Mouse (Mus musculus) embryonic facial prominence, embryonic 14.5 days (tissue): ENCODE measurements around the gene Dolpp1. TPM values are rescaled to one million over a fixed set of nuclear protein-coding genes. Genes with fewer than 3 reads are reported as not detected.

Experiments used
- ATAC-seq: fragments of 200-750 bp; cut with Nextera tagmentation; 2 replicates; pipeline ENCODE4 v1.8.0; 2017; ENCODE audit warnings: low read depth, moderate number of reproducible peaks, moderate TSS enrichment
- DNase-seq: peaks from one replicate; pipeline ENCODE4 v3.0.0-alpha.2; 2015; ENCODE audit warnings: low spot score
- H3K27ac ChIP-seq: fragments of 300-500 bp; sonication (generic); replicated peaks from 2 replicates; pipeline ENCODE4 v1.5.1; 2014; ENCODE audit warnings: low read depth, mild to moderate bottlenecking, low read length, moderate library complexity
- H3K27me3 ChIP-seq: fragments of 300-500 bp; sonication (generic); replicated peaks from 2 replicates; pipeline ENCODE4 v1.6.1; 2014; ENCODE audit warnings: low read length; ENCODE audit not compliant: control insufficient read depth, insufficient read depth
- H3K36me3 ChIP-seq: fragments of 300-500 bp; sonication (generic); 2 replicates; pipeline ENCODE4 v1.6.1; 2014; ENCODE audit warnings: low read length, mixed read lengths; ENCODE audit not compliant: control insufficient read depth, insufficient read depth
- H3K4me1 ChIP-seq: fragments of 300-500 bp; sonication (generic); 2 replicates; pipeline ENCODE4 v1.6.1; 2014; ENCODE audit warnings: antibody characterized with exemption, low read length; ENCODE audit not compliant: control insufficient read depth, insufficient read depth
- H3K4me2 ChIP-seq: fragments of 300-500 bp; sonication (generic); 2 replicates; pipeline ENCODE4 v1.6.1; 2014; ENCODE audit warnings: low read depth, mild to moderate bottlenecking, low read length, moderate library complexity, mixed read lengths
- H3K4me3 ChIP-seq: fragments of 300-500 bp; sonication (generic); 2 replicates; pipeline ENCODE4 v1.5.1; 2014; ENCODE audit warnings: low read depth, mild to moderate bottlenecking, low read length
- H3K9ac ChIP-seq: fragments of 300-500 bp; sonication (generic); 2 replicates; pipeline ENCODE4 v1.6.1; 2014; ENCODE audit warnings: low read depth, mild to moderate bottlenecking, low read length, moderate library complexity, mixed read lengths
- H3K9me3 ChIP-seq: fragments of 300-500 bp; sonication (generic); 2 replicates; pipeline ENCODE4 v1.6.1; 2016; ENCODE audit warnings: low read length; ENCODE audit not compliant: control insufficient read depth
- WGBS: fragments of 180-500 bp; shearing (Covaris S2); extraction: QIAGEN DNeasy Blood & Tissue Kit; methylation state at CpG from one replicate; pipeline ENCODE4 v1.1.7; 2014; 5-methylcytosine and 5-hydroxymethylcytosine counted together
- polyA plus RNA-seq: library from polyadenylated mRNA; unstranded; fragments of >200 nt; fragmentation: Nextera tagmentation; extraction: Ambion mirVana; gene quantifications from 2 replicates; pipeline ENCODE4 v1.2.1, GENCODE M21; 2014

Gene Dolpp1
- polyA plus RNA-seq, 1 experiment from 2014 or later, result 29.0 TPM

- ATAC-seq (no peak), DNase-seq (no peak)
- H3K9ac ChIP-seq, result no peak overlapping the region
Measured at GRCm38 (mm10) chr2:30356906-30357305, 35.1 kb upstream of the Dolpp1 start.

GRCm38 (mm10) chr2:30357552-30358510, 34.2 kb upstream of the Dolpp1 start:
- peaks cover 10% of the 10 kb centered on the region for H3K4me1 ChIP-seq
- H3K4me3 ChIP-seq, result peak overlapping the region; percentile 79
- ATAC-seq (no peak), DNase-seq (peak; percentile 32)
- peak overlapping the region; percentile 75; the same call in 1 of the 2 replicates for H3K27ac ChIP-seq
- no peaks in the 10 kb centered on the region for H3K27me3 ChIP-seq
- H3K4me2 ChIP-seq, result peak overlapping the region; percentile 93
- 43% methylated on average over 8 of the region's 8 CpGs for WGBS
- peak overlapping the region; percentile 80 for H3K9ac ChIP-seq
- H3K36me3 ChIP-seq, result peaks cover 26% of the 10 kb centered on the region
- H3K9me3 ChIP-seq, result no peaks in the 10 kb centered on the region

More at GRCm38 (mm10) chr2:30356906-30357305, 35.1 kb upstream of the Dolpp1 start:
- WGBS, result 63% methylated on average over 9 of the region's 9 CpGs
- Histone ChIP-seq H3K27ac (no peak overlapping the region), H3K4me2 (no peak overlapping the region), H3K4me1 (peaks cover 10% of the 10 kb centered on the region), H3K4me3 (no peak overlapping the region), H3K9me3 (no peaks in the 10 kb centered on the region), H3K36me3 (peaks cover 31% of the 10 kb centered on the region), H3K27me3 (no peaks in the 10 kb centered on the region)

- peaks cover 16% of the 10 kb centered on the region for H3K36me3 ChIP-seq
- DNase-seq, result peak; percentile 90
- peak within 1 kb of the TSS; percentile 75 for H3K27ac ChIP-seq
- H3K4me2 ChIP-seq, result peak within 1 kb of the TSS; percentile 93
- ATAC-seq, result peak; percentile 80
- H3K9me3 ChIP-seq, result no peaks in the 10 kb centered on the region
- peak within 1 kb of the TSS; percentile 80 for H3K9ac ChIP-seq
- 5% methylated on average over 21 of the region's 73 CpGs for WGBS
- peaks cover 10% of the 10 kb centered on the region for H3K4me1 ChIP-seq
- no peaks in the 10 kb centered on the region for H3K27me3 ChIP-seq
- peak within 1 kb of the TSS; percentile 79 for H3K4me3 ChIP-seq
Measured at GRCm38 (mm10) chr2:30358533-30359531, 33.2 kb upstream of the Dolpp1 start, which contains the start of gene Sh3glb2. Gene Sh3glb2, minus strand, starts transcription at chr2:30359337.

- WGBS, result 86% methylated on average over 10 of the region's 10 CpGs
- no peak overlapping the region for H3K4me2 ChIP-seq
- H3K9me3 ChIP-seq, result no peaks in the 10 kb centered on the region
- H3K27me3 ChIP-seq, result no peaks in the 10 kb centered on the region
- no peaks in the 10 kb centered on the region for H3K36me3 ChIP-seq
- H3K4me1 ChIP-seq, result peaks cover 19% of the 10 kb centered on the region
- DNase-seq (no peak), ATAC-seq (no peak)
- H3K27ac ChIP-seq, result no peak overlapping the region
- H3K4me3 ChIP-seq, result no peak overlapping the region
- H3K9ac ChIP-seq, result no peak overlapping the region
Measured at GRCm38 (mm10) chr2:30360626-30361025, 31.4 kb upstream of the Dolpp1 start.

- DNase-seq (no peak), ATAC-seq (no peak)
- Histone ChIP-seq H3K27me3 (no peaks in the 10 kb centered on the region), H3K4me3 (no peak overlapping the region), H3K4me1 (peaks cover 19% of the 10 kb centered on the region), H3K9ac (no peak overlapping the region), H3K36me3 (peaks cover 14% of the 10 kb centered on the region), H3K4me2 (no peak overlapping the region), H3K27ac (no peak overlapping the region), H3K9me3 (no peaks in the 10 kb centered on the region)
- 69% methylated on average over 5 of the region's 5 CpGs for WGBS
Measured at GRCm38 (mm10) chr2:30362865-30363264, 29.2 kb upstream of the Dolpp1 start.

GRCm38 (mm10) chr2:30363773-30364650, 28.0 kb upstream of the Dolpp1 start, which contains the start of gene Miga2:
Gene Miga2, plus strand, starts transcription at chr2:30364233.
- 0% methylated on average over 44 of the region's 54 CpGs for WGBS

GRCm38 (mm10) chr2:30365281-30366069, 26.6 kb upstream of the Dolpp1 start:
- Histone ChIP-seq H3K36me3 (peaks cover 40% of the 10 kb centered on the region), H3K9me3 (no peaks in the 10 kb centered on the region), H3K9ac (peak overlapping the region; percentile 82), H3K4me2 (peak overlapping the region; percentile 93), H3K27me3 (no peaks in the 10 kb centered on the region), H3K4me3 (peak overlapping the region; percentile 95; the same call in 1 of the 2 replicates), H3K4me1 (peaks cover 11% of the 10 kb centered on the region), H3K27ac (no peak overlapping the region)
- no peak for ATAC-seq
- WGBS, result 89% methylated on average over 2 of the region's 2 CpGs
- DNase-seq, result no peak

More at GRCm38 (mm10) chr2:30363773-30364650, 28.0 kb upstream of the Dolpp1 start, which contains the start of gene Miga2:
- ATAC-seq, result peak; percentile 99
- Histone ChIP-seq H3K9ac (peak within 1 kb of the TSS; percentile 82), H3K9me3 (no peaks in the 10 kb centered on the region), H3K36me3 (peaks cover 25% of the 10 kb centered on the region), H3K27ac (peak within 1 kb of the TSS; percentile 72), H3K27me3 (no peaks in the 10 kb centered on the region), H3K4me3 (peak within 1 kb of the TSS; percentile 95), H3K4me2 (peak within 1 kb of the TSS; percentile 93), H3K4me1 (peaks cover 11% of the 10 kb centered on the region)
- DNase-seq, result peak; percentile 100
